28 mouse cellular contexts compared by ENCODE assay signal in the genomic region with DNA sequence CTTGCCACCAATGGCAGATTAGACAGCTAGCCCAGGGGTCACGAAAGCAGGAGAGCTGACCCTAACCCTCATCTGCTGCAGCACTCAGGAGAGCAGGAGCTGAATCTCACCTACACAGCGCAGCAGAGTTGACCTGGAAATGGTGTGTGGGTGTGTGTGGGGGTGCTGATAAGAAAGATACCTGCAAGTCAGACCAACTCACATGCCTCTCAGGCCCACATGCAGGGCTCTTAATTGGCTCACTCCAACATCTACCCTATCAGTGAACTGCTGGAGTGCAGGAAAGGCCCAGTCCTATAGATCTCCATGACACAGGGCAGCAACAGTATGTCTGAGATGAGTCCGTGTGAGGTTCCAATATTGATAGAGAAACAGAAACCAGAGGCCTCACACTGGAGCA.
DNase-seq lines count a peak whose midpoint lies in the region; ATAC-seq and TF ChIP-seq lines count a peak whose summit lies in the region.
"Had no signal": no experiment of that assay in that cellular context is flagged by ENCODE, and none has a peak within 500 bp of the region (broad histone marks: within the 10 kb centered on the region; RNA-seq: fewer than 3 reads in every experiment).

No protein-coding gene starts in this region.

- no peaks in the 10 kb centered on the region for H3K27me3 ChIP-seq in heart, embryonic 12.5 days (replicated peaks)
- no peaks in the 10 kb centered on the region for H3K27me3 ChIP-seq in liver, embryonic 11.5 days (replicated peaks; ENCODE audit: control insufficient read depth, insufficient read depth, low read length)
- H3K27me3 ChIP-seq in liver, embryonic 16.5 days (ENCODE audit: control insufficient read depth, insufficient read depth, low read depth, low read length) = no peaks in the 10 kb centered on the region
- H3K27me3 ChIP-seq in neural tube, embryonic 15.5 days (replicated peaks) = no peaks in the 10 kb centered on the region
- H3K27me3 ChIP-seq: embryonic facial prominence, embryonic 15.5 days; hindbrain, embryonic 12.5 days; intestine, embryonic 15.5 days had no signal

- H3K9ac ChIP-seq in heart, embryonic 12.5 days = no peak overlapping the region
- no peak overlapping the region for H3K9ac ChIP-seq in liver, embryonic 11.5 days (ENCODE audit: low read depth, low read length)
- H3K9ac ChIP-seq in liver, embryonic 16.5 days (ENCODE audit: low read depth, low read length) = no peak overlapping the region
- H3K9ac ChIP-seq in neural tube, embryonic 15.5 days (replicated peaks) = no peak overlapping the region
- H3K9ac ChIP-seq: embryonic facial prominence, embryonic 15.5 days; hindbrain, embryonic 12.5 days; intestine, embryonic 15.5 days had no signal

- 83% methylated on average over 3 of the region's 3 CpGs for WGBS in heart, embryonic 12.5 days
- WGBS in liver, embryonic 11.5 days = 54% methylated on average over 3 of the region's 3 CpGs
- 46% methylated on average over 3 of the region's 3 CpGs for WGBS in liver, embryonic 16.5 days (ENCODE audit: insufficient replicate concordance)
- 95% methylated on average over 3 of the region's 3 CpGs for WGBS in neural tube, embryonic 15.5 days

- no peak overlapping the region for H3K4me2 ChIP-seq in heart, embryonic 12.5 days
- no peak overlapping the region for H3K4me2 ChIP-seq in liver, embryonic 11.5 days
- H3K4me2 ChIP-seq in liver, embryonic 16.5 days (ENCODE audit: low read depth, low read length) = no peak overlapping the region
- H3K4me2 ChIP-seq in neural tube, embryonic 15.5 days = no peak overlapping the region
- H3K4me2 ChIP-seq: embryonic facial prominence, embryonic 15.5 days; hindbrain, embryonic 12.5 days; intestine, embryonic 15.5 days had no signal

- no peaks in the 10 kb centered on the region for H3K36me3 ChIP-seq in heart, embryonic 12.5 days
- no peaks in the 10 kb centered on the region for H3K36me3 ChIP-seq in liver, embryonic 11.5 days (ENCODE audit: control insufficient read depth, insufficient read depth, low read length)
- H3K36me3 ChIP-seq in liver, embryonic 16.5 days (ENCODE audit: control insufficient read depth, insufficient read depth) = no peaks in the 10 kb centered on the region
- H3K36me3 ChIP-seq in neural tube, embryonic 15.5 days = no peaks in the 10 kb centered on the region
- H3K36me3 ChIP-seq: embryonic facial prominence, embryonic 10.5 days; embryonic facial prominence, embryonic 15.5 days; hindbrain, embryonic 12.5 days; intestine, embryonic 15.5 days had no signal

- DNase-seq in heart, postnatal 10 days = no peak
- no peak for DNase-seq in liver, embryonic 11.5 days (ENCODE audit: low spot score)
- no peak for DNase-seq in ovary, postnatal 36 days (ENCODE audit: low spot score)
- no peak for DNase-seq in gastrocnemius, adult 2 months
- DNase-seq: adrenal gland, postnatal 36 days; cerebellum, adult 2 months; cerebellum, postnatal 14 days; gastrocnemius, postnatal 25 days; heart, adult 18-20 months; kidney, adult 8-10 months; kidney, postnatal 4 days; layer of hippocampus, adult 9-11 months; lung, postnatal 4 days; midbrain, embryonic 14.5 days; right cerebral cortex, postnatal 25 days; spleen, adult 18-20 months had no signal

- no peak overlapping the region for H3K27ac ChIP-seq in heart, embryonic 12.5 days (ENCODE audit: poor library complexity, severe bottlenecking)
- no peak overlapping the region for H3K27ac ChIP-seq in liver, embryonic 11.5 days (ENCODE audit: low read depth, low read length)
- peak overlapping the region; percentile 53; the same call in 1 of the 2 replicates for H3K27ac ChIP-seq in liver, embryonic 16.5 days (ENCODE audit: low read length)
- no peak overlapping the region for H3K27ac ChIP-seq in neural tube, embryonic 15.5 days (replicated peaks)
- no peak overlapping the region for H3K27ac ChIP-seq in gastrocnemius, adult 2 months
- H3K27ac ChIP-seq: embryonic facial prominence, embryonic 10.5 days; embryonic facial prominence, embryonic 15.5 days; hindbrain, embryonic 12.5 days; hindbrain, postnatal 0 days; intestine, embryonic 15.5 days; kidney, postnatal 0 days had no signal

- ATAC-seq in heart, embryonic 12.5 days (ENCODE audit: insufficient number of reproducible peaks, low FRiP score) = peak; percentile 82
- ATAC-seq in liver, embryonic 11.5 days (replicated peaks; ENCODE audit: low FRiP score) = peak; percentile 94
- ATAC-seq in liver, embryonic 16.5 days (ENCODE audit: low read depth) = peak; percentile 92
- no peak for ATAC-seq in neural tube, embryonic 15.5 days (ENCODE audit: low FRiP score)
- ATAC-seq: CD4-positive, CD25-positive, alpha-beta regulatory T cell, adult 4 months; forebrain, embryonic 14.5 days; hindbrain, postnatal 0 days; intestine, embryonic 15.5 days; lung, postnatal 0 days had no signal

- no peak for TF ChIP-seq CTCF in gastrocnemius, adult 2 months (IDR thresholded peaks at IDR 0.05)

- H3K4me3 ChIP-seq in heart, embryonic 12.5 days = no peak overlapping the region
- no peak overlapping the region for H3K4me3 ChIP-seq in liver, embryonic 11.5 days (ENCODE audit: low read depth, low read length)
- no peak overlapping the region for H3K4me3 ChIP-seq in liver, embryonic 16.5 days (ENCODE audit: low read depth, low read length)
- no peak overlapping the region for H3K4me3 ChIP-seq in neural tube, embryonic 15.5 days (replicated peaks)
- no peak overlapping the region for H3K4me3 ChIP-seq in gastrocnemius, adult 2 months
- H3K4me3 ChIP-seq: embryonic facial prominence, embryonic 10.5 days; embryonic facial prominence, embryonic 15.5 days; hindbrain, embryonic 12.5 days; intestine, embryonic 15.5 days had no signal

- H3K9me3 ChIP-seq in heart, embryonic 12.5 days (replicated peaks) = no peaks in the 10 kb centered on the region
- H3K9me3 ChIP-seq in liver, embryonic 11.5 days (ENCODE audit: control insufficient read depth, low read length) = no peaks in the 10 kb centered on the region
- H3K9me3 ChIP-seq in liver, embryonic 16.5 days (replicated peaks; ENCODE audit: control insufficient read depth, low read length) = no peaks in the 10 kb centered on the region
- H3K9me3 ChIP-seq in neural tube, embryonic 15.5 days (replicated peaks) = no peaks in the 10 kb centered on the region
- H3K9me3 ChIP-seq: embryonic facial prominence, embryonic 10.5 days; embryonic facial prominence, embryonic 15.5 days; hindbrain, embryonic 12.5 days; intestine, embryonic 15.5 days had no signal

- H3K4me1 ChIP-seq in heart, embryonic 12.5 days (replicated peaks) = no peaks in the 10 kb centered on the region
- peaks cover under 1% of the 10 kb centered on the region; the same call in 1 of the 2 replicates for H3K4me1 ChIP-seq in liver, embryonic 11.5 days (replicated peaks; ENCODE audit: control insufficient read depth, insufficient read depth, low read length)
- H3K4me1 ChIP-seq in liver, embryonic 16.5 days (ENCODE audit: control insufficient read depth, low read depth, low read length) = peaks cover 11% of the 10 kb centered on the region
- no peaks in the 10 kb centered on the region for H3K4me1 ChIP-seq in neural tube, embryonic 15.5 days
- H3K4me1 ChIP-seq: embryonic facial prominence, embryonic 10.5 days; embryonic facial prominence, embryonic 15.5 days; hindbrain, embryonic 12.5 days; intestine, embryonic 15.5 days had no signal

- intact Hi-C loops in heart, postnatal 10 days (cut with DNase I) = no loop called here
- intact Hi-C loops in gastrocnemius, adult 2 months (cut with DNase I) = no loop called here
